Mouse (Mus musculus): ENCODE measurements around the gene Mxra8. TPM values are rescaled to one million over a fixed set of nuclear protein-coding genes. Genes with fewer than 3 reads are reported as not detected.

Gene Mxra8
- total RNA-seq, 2 experiments from 2014 or later = not detected

DNA sequence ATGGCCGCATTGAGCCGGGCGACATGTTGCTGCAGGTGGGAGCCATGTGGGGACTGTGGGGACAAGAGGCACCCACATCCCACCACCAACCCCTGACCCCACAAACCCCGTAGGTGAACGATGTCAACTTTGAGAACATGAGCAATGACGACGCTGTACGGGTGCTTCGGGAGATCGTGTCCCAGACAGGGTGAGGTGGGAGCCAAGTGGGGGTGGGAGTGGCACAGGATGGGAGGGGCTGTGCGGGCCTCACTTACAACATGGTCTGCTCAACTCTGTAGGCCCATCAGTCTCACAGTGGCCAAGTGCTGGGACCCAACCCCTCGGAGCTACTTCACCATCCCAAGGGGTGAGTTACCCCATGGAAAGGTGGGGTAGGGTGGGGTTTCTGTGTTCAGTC, 15.5 kb downstream of the Mxra8 start:
- ATAC-seq (replicated peaks; ENCODE audit: low FRiP score, low TSS enrichment, poor library complexity, severe bottlenecking) = no peak

GRCm38 (mm10) chr4:155856071-155856470, 16.6 kb downstream of the Mxra8 start:
- no peak for ATAC-seq (replicated peaks; ENCODE audit: low FRiP score, low TSS enrichment, poor library complexity, severe bottlenecking)

GRCm38 (mm10) chr4:155856881-155857280, 17.4 kb downstream of the Mxra8 start:
- ATAC-seq (replicated peaks; ENCODE audit: low FRiP score, low TSS enrichment, poor library complexity, severe bottlenecking) = 0 out of 2 replicates have a peak, but pooled peaks have one; percentile 17

- ATAC-seq (replicated peaks; ENCODE audit: low FRiP score, low TSS enrichment, poor library complexity, severe bottlenecking) = peak; percentile 32; the same call in 1 of the 2 replicates
These were observed 19.8 kb downstream of the Mxra8 start for GRCm38 (mm10) chr4:155859318-155859717.

GRCm38 (mm10) chr4:155861787-155862186, 22.3 kb downstream of the Mxra8 start:
- ATAC-seq (replicated peaks; ENCODE audit: low FRiP score, low TSS enrichment, poor library complexity, severe bottlenecking) = no peak

DNA sequence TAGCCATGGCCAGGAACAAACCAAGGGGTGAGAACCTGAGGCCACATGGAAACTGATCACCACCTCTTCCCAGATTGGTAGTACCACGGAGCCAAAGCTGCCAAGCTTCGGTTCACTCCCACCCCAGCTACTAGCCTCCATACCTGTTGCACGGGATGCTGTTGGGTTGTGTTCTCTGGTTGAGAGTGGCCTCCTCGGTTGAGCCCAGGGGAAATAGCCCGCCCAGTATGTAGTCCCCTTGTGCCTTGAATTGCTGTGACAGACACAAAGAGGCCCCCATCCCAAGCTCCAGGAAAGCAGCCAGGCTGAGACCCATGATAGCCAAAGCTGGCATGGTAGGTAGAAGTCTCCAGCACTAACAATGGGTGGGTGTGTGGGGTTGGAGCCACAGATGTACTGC, 23.5 kb downstream of the Mxra8 start, which contains the start of gene Tas1r3:
Gene Tas1r3 (minus strand): TSS at position 362 of the 400 bp plus-strand sequence.
- ATAC-seq (replicated peaks; ENCODE audit: low FRiP score, low TSS enrichment, poor library complexity, severe bottlenecking) = no peak

GRCm38 (mm10) chr4:155868614-155869298, 29.3 kb downstream of the Mxra8 start:
- ATAC-seq (replicated peaks; ENCODE audit: low FRiP score, low TSS enrichment, poor library complexity, severe bottlenecking) = peak; percentile 36

DNA sequence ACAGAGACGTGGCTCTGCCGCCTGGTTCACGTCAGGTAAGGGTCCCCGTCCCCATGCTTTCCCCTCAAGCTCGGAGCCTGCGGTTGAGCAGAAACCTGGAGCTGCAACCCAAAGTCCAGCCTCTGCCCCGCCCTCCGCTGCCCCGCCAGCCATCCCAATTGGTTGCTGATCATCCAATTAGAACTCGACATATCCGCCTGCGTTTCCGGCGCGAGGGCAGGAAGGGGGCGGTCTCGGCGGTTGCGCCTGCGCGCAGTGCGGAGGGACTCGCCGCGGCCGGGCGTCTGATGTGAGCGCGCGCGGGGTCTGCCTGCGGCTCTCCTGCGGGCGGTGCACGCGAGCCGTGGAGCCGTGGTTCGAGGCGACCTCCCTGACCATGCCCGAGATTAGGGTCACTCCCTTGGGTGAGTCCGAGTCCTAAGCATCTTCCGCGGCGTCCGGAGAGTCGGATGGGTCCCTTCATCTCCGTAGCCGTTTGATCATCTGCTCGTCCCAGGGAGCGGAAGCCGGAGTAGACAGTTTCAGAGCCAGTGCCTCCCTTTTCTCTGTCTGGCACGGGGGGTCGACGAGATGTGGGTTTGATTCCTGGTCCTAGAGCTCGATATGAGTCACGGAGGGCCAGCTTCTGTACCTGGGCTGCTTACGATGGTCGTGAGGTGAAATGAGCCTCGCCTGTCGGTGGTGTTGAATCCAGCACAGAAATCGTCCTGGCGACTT, 30.0 kb downstream of the Mxra8 start, which contains the start of the genes Cptp and Ints11:
Gene Cptp (minus strand): TSS at position 124 of the 717 bp plus-strand sequence.
Gene Ints11 (plus strand): TSS at position 230 of the 717 bp plus-strand sequence.
- ATAC-seq (replicated peaks; ENCODE audit: low FRiP score, low TSS enrichment, poor library complexity, severe bottlenecking) = peak; percentile 94

GRCm38 (mm10) chr4:155871404-155871803, 31.9 kb downstream of the Mxra8 start:
- no peak for ATAC-seq (replicated peaks; ENCODE audit: low FRiP score, low TSS enrichment, poor library complexity, severe bottlenecking)

DNA sequence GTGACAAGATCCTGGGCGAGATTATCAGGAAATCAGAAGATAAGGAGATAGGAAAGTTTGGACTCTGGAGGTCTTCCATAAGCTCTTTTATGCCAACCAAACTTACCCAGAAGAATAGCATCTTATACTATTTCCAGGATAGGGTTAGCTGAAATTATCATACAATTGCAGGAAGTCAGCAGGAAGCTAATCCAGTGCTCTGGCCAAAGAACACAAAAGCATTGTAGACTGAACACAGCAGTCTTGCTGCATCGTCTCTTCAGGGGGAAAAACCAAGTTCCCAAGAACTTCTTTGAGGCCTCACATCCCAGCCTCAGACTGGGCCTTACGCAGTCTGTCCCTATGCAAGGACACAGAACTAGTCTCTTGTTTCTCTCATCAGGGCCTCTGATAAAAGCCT, 44.1 kb downstream of the Mxra8 start:
- no peak for ATAC-seq (replicated peaks; ENCODE audit: low FRiP score, low TSS enrichment, poor library complexity, severe bottlenecking)

- ATAC-seq (replicated peaks; ENCODE audit: low FRiP score, low TSS enrichment, poor library complexity, severe bottlenecking) = no peak
These were observed 46.9 kb downstream of the Mxra8 start for GRCm38 (mm10) chr4:155886330-155886729.

DNA sequence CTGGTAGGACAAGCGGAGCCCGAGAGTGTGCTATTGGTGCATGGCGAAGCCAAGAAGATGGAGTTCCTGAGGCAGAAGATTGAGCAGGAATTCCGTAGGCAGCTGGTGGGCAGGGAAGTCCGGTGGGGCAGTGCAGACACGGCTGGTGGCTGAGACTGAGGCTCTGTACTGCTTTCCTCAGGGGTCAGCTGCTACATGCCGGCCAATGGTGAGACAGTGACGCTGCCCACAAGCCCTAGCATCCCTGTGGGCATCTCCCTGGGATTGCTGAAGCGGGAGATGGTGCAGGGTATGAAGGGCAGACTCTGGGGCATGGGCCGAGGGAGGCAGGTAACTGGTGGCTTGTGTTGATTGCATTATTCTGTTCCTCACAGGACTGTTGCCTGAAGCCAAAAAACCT, 48.2 kb downstream of the Mxra8 start:
- ATAC-seq (replicated peaks; ENCODE audit: low FRiP score, low TSS enrichment, poor library complexity, severe bottlenecking) = no peak

DNA sequence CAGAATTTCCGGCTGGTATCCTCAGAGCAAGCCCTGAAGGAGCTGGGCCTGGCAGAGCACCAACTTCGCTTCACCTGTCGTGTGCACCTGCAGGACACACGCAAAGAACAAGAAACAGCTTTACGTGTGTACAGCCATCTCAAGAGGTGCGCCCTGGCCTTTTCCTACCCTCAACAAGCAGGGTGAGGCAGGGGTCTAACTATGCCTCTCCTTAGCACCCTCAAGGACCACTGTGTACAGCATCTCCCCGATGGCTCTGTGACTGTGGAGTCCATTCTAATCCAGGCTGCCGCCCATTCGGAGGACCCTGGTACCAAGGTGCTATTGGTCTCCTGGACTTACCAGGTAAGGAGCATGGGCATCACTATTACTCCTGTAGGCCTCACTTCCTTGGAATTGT, 48.7 kb downstream of the Mxra8 start:
- no peak for ATAC-seq (replicated peaks; ENCODE audit: low FRiP score, low TSS enrichment, poor library complexity, severe bottlenecking)

DNA sequence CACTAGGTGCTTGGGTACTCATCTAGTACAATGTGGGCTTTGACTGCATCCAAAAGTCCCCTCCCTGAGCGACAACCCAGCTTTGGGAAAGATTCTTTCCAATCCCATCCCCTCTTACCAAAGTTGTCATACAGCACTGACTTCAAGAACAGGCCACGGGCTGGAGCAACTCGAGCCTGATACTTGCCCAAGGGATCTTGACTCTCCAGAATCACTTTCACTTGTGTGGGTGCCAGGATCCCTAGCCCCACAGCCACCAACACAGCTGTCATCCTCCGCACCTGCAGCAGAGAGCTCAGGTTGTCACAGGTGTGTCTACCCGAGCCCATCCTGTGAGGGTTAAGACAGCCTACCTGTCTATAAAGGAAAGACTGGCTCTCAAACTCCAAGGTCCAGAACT, 49.8 kb downstream of the Mxra8 start:
- no peak for ATAC-seq (replicated peaks; ENCODE audit: low FRiP score, low TSS enrichment, poor library complexity, severe bottlenecking)

- ATAC-seq (replicated peaks; ENCODE audit: low FRiP score, low TSS enrichment, poor library complexity, severe bottlenecking) = no peak
These were observed 51.6 kb downstream of the Mxra8 start for GRCm38 (mm10) chr4:155891011-155891471.

GRCm38 (mm10) chr4:155891551-155892001, 52.1 kb downstream of the Mxra8 start, which contains the start of the genes Pusl1 and Acap3:
Gene Pusl1 (minus strand): TSS chr4:155891781.
Gene Acap3 (plus strand): TSS chr4:155891822.
- peak; percentile 48 for ATAC-seq (replicated peaks; ENCODE audit: low FRiP score, low TSS enrichment, poor library complexity, severe bottlenecking)

DNA sequence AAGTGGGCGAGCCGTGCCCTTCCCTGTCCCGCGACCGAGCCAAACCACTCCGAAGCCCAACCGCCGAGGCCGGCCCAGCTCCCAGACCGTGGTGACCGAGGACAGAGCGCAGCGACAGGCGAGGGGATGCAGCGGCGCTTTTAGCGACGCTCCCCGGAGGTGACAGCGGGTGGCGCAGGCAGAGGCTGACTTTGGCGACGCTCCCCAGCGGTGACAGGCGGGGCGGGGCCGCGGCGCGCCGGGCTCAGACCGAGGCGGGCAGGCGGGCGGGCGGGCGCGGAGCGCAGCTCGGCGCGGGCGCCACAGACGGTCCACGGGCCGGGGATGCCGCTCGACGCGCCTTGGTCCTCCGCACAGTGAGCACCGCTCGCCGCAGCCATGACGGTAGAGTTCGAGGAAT, 52.5 kb downstream of the Mxra8 start:
- ATAC-seq (replicated peaks; ENCODE audit: low FRiP score, low TSS enrichment, poor library complexity, severe bottlenecking) = peak; percentile 49

GRCm38 (mm10) chr4:155892438-155893211, 53.1 kb downstream of the Mxra8 start:
- peak; percentile 15; the same call in 1 of the 2 replicates for ATAC-seq (replicated peaks; ENCODE audit: low FRiP score, low TSS enrichment, poor library complexity, severe bottlenecking)

DNA sequence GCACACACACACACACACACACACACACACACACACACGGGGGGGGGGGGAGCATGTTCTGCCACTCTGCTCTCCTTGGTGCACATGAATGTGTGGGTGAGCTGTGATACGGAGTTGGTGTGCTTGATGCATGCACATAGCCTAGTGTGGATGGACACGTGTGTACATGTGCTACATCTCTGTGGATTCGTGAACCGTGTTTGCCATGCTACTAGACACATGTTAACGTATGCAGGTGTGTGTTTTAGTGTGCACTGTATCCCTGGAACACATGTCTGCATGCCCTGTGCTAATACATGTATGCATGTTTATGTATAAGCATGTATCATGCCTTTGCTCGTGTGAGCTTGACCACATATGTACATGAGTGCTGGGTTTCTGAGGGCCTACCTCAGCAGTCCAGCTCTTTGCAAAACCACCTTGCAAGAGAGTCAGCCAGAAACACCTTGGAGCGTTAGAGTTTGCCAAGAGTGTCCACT, 53.8 kb downstream of the Mxra8 start:
- ATAC-seq (replicated peaks; ENCODE audit: low FRiP score, low TSS enrichment, poor library complexity, severe bottlenecking) = no peak
